Mouse (Mus musculus): ENCODE measurements around the gene Olfr1418.

Gene Olfr1418

GRCm38 (mm10) chr19:11810856-11811255, 50.0 kb downstream of the Olfr1418 start:
- DNase-seq (ENCODE audit: low spot score in 2 of 2) = no peak

GRCm38 (mm10) chr19:11810003-11810758, 50.7 kb downstream of the Olfr1418 start:
- no peak for DNase-seq (ENCODE audit: low spot score in 2 of 2)

GRCm38 (mm10) chr19:11808452-11808851, 52.4 kb downstream of the Olfr1418 start:
- DNase-seq (ENCODE audit: low spot score in 2 of 2) = no peak

- no peak for DNase-seq (ENCODE audit: low spot score in 2 of 2)
These were observed 53.0 kb downstream of the Olfr1418 start for GRCm38 (mm10) chr19:11807822-11808221.

GRCm38 (mm10) chr19:11807251-11807650, 53.6 kb downstream of the Olfr1418 start:
- DNase-seq (ENCODE audit: low spot score in 2 of 2) = peak; percentile 12 to 25

- no peak for DNase-seq (ENCODE audit: low spot score in 2 of 2)
These were observed 56.4 kb downstream of the Olfr1418 start for GRCm38 (mm10) chr19:11804423-11804822.
